Mouse (Mus musculus): ENCODE measurements around the gene Casp7.

Gene Casp7

GRCm38 (mm10) chr19:56425492-56425891 is 28.6 kb downstream of the Casp7 start:
- no peak for DNase-seq

- no peak for DNase-seq
Measured at GRCm38 (mm10) chr19:56430369-56430768, 33.4 kb downstream of the Casp7 start.

- no peak for DNase-seq
Measured at GRCm38 (mm10) chr19:56432706-56433105, 35.8 kb downstream of the Casp7 start.

GRCm38 (mm10) chr19:56433581-56433980 is 36.7 kb downstream of the Casp7 start:
- DNase-seq, result no peak

- no peak for DNase-seq
Measured at GRCm38 (mm10) chr19:56436380-56436779, 39.5 kb downstream of the Casp7 start.

GRCm38 (mm10) chr19:56438357-56439071 is 41.6 kb downstream of the Casp7 start:
- DNase-seq, result no peak

- DNase-seq, result no peak
Measured at GRCm38 (mm10) chr19:56439072-56439434, 42.1 kb downstream of the Casp7 start.

GRCm38 (mm10) chr19:56443445-56443844 is 46.5 kb downstream of the Casp7 start:
- no peak for DNase-seq

GRCm38 (mm10) chr19:56448784-56449183 is 51.9 kb downstream of the Casp7 start:
- DNase-seq, result no peak

GRCm38 (mm10) chr19:56449537-56449936 is 52.6 kb downstream of the Casp7 start:
- no peak for DNase-seq

GRCm38 (mm10) chr19:56450892-56451291 is 54.0 kb downstream of the Casp7 start:
- DNase-seq, result no peak

- DNase-seq, result no peak
Measured at GRCm38 (mm10) chr19:56451867-56452266, 54.9 kb downstream of the Casp7 start.

- no peak for DNase-seq
Measured at GRCm38 (mm10) chr19:56452421-56452820, 55.5 kb downstream of the Casp7 start.

GRCm38 (mm10) chr19:56454862-56455261 is 57.9 kb downstream of the Casp7 start:
- no peak for DNase-seq

- DNase-seq, result no peak
Measured at GRCm38 (mm10) chr19:56455369-56455768, 58.4 kb downstream of the Casp7 start.

- DNase-seq, result no peak
Measured at GRCm38 (mm10) chr19:56457569-56457968, 60.6 kb downstream of the Casp7 start.

- no peak for DNase-seq
Measured at GRCm38 (mm10) chr19:56459154-56460050, 62.5 kb downstream of the Casp7 start.

GRCm38 (mm10) chr19:56460241-56460640 is 63.3 kb downstream of the Casp7 start:
- DNase-seq, result no peak

- no peak for DNase-seq
Measured at GRCm38 (mm10) chr19:56461522-56462101, 64.7 kb downstream of the Casp7 start, which contains the start of gene Plekhs1. TSS of gene Plekhs1 (plus strand) at chr19:56461640.

- DNase-seq, result no peak
Measured at GRCm38 (mm10) chr19:56462786-56463185, 65.9 kb downstream of the Casp7 start.

- DNase-seq, result no peak
Measured at GRCm38 (mm10) chr19:56466486-56466885, 69.6 kb downstream of the Casp7 start.

GRCm38 (mm10) chr19:56470286-56471020 is 73.5 kb downstream of the Casp7 start:
- DNase-seq, result no peak

GRCm38 (mm10) chr19:56471934-56472333 is 75.0 kb downstream of the Casp7 start:
- DNase-seq, result no peak
